Mouse (Mus musculus) neural tube, embryonic 15.5 days (tissue): ENCODE measurements around the gene Cd160. TPM values are rescaled to one million over a fixed set of nuclear protein-coding genes. Genes with fewer than 3 reads are reported as not detected.

ENCODE experiments used
- ATAC-seq: fragments of 200-750 bp; cut with Nextera tagmentation; 2 replicates; pipeline ENCODE4 v1.8.0; 2017; ENCODE audit warnings: mild to moderate bottlenecking, moderate TSS enrichment, moderate library complexity; ENCODE audit not compliant: low FRiP score
- H3K27ac ChIP-seq: fragments of 300-500 bp; sonication (generic); replicated peaks from 2 replicates; pipeline ENCODE4 v1.5.1; 2015; ENCODE audit warnings: mild to moderate bottlenecking, inconsistent platforms
- H3K27me3 ChIP-seq: fragments of 300-500 bp; sonication (generic); replicated peaks from 2 replicates; pipeline ENCODE4 v1.6.1; 2015; ENCODE audit warnings: inconsistent platforms
- H3K36me3 ChIP-seq: fragments of 300-500 bp; sonication (generic); 2 replicates; pipeline ENCODE4 v1.6.1; 2015; ENCODE audit warnings: inconsistent platforms
- H3K4me1 ChIP-seq: fragments of 300-500 bp; sonication (generic); 2 replicates; pipeline ENCODE4 v1.6.1; 2015; ENCODE audit warnings: inconsistent platforms
- H3K4me2 ChIP-seq: fragments of 300-500 bp; sonication (generic); 2 replicates; pipeline ENCODE4 v1.6.1; 2015; ENCODE audit warnings: inconsistent platforms, mild to moderate bottlenecking, moderate library complexity
- H3K4me3 ChIP-seq: fragments of 300-500 bp; sonication (generic); replicated peaks from 2 replicates; pipeline ENCODE4 v1.5.1; 2015; ENCODE audit warnings: mild to moderate bottlenecking, inconsistent platforms
- H3K9ac ChIP-seq: fragments of 300-500 bp; sonication (generic); replicated peaks from 2 replicates; pipeline ENCODE4 v1.6.1; 2015; ENCODE audit warnings: mild to moderate bottlenecking, inconsistent platforms
- H3K9me3 ChIP-seq: fragments of 300-500 bp; sonication (generic); replicated peaks from 2 replicates; pipeline ENCODE4 v1.6.1; 2016; ENCODE audit warnings: inconsistent platforms
- WGBS: fragments of 180-500 bp; shearing (Covaris S2); methylation state at CpG from one replicate; pipeline ENCODE4 v1.1.7; 2015; ENCODE audit warnings: mixed read lengths; 5-methylcytosine and 5-hydroxymethylcytosine counted together
- polyA plus RNA-seq: library from polyadenylated mRNA; unstranded; fragments of >200 nt; fragmentation: Nextera tagmentation; extraction: Ambion mirVana; gene quantifications from 2 replicates; pipeline ENCODE4 v1.2.1, GENCODE M21; 2015

Cd160 gene
- polyA plus RNA-seq, 1 experiment from 2014 or later = 0.19 TPM

DNA sequence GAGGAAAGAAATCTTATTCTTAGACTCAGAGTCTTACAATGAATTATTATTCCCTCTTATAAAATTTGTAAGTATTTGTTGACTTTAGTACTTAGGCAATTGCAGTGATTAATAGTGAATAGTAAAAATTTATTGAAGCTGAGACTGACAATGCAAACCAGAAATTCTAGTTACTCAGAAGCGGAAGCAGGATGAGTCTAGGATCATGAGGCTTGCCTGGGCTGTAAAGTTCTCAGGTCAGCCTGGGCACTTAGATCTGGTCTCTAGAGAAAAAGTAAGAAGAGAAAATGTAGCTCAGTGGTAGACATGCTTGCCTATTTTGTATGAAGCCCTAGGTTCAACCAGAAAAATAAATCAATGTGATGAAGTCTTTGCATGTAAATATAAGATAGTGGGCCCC is 73.2 kb downstream of the Cd160 start:
- no peak overlapping the region for H3K4me3 ChIP-seq
- H3K9me3 ChIP-seq = no peaks in the 10 kb centered on the region

More for the DNA sequence above, 73.2 kb downstream of the Cd160 start:
- no peak overlapping the region for H3K4me2 ChIP-seq
- no peaks in the 10 kb centered on the region for H3K4me1 ChIP-seq
- no peak overlapping the region for H3K27ac ChIP-seq
- H3K9ac ChIP-seq = no peak overlapping the region
- H3K27me3 ChIP-seq = no peaks in the 10 kb centered on the region
- WGBS = 98% methylated on average over 1 of the region's 1 CpGs
- no peak for ATAC-seq
- H3K36me3 ChIP-seq = peaks cover 3% of the 10 kb centered on the region; the same call in 1 of the 2 replicates

Other genes starting within 250 kb of the Cd160 start
- gene Polr3gl, start 235.2 kb downstream of the Cd160 start, polyA plus RNA-seq = 35.2 and 35.8 TPM in 2 replicates
- 18.6 and 21.0 TPM in 2 replicates for gene Ankrd34a, start 232.7 kb downstream of the Cd160 start, polyA plus RNA-seq
- gene Lix1l, start 228.2 kb downstream of the Cd160 start, polyA plus RNA-seq = 5.6 and 6.3 TPM in 2 replicates
- gene Rbm8a, start 199.4 kb downstream of the Cd160 start, polyA plus RNA-seq = 108 and 109 TPM in 2 replicates
- 58.8 and 64.9 TPM in 2 replicates for gene Pex11b, start 194.0 kb downstream of the Cd160 start, polyA plus RNA-seq
- 0.06 and 0.20 TPM in 2 replicates for gene Gm42957, start 193.9 kb downstream of the Cd160 start, polyA plus RNA-seq
- 1.3 and 1.4 TPM in 2 replicates for gene Itga10, start 183.8 kb downstream of the Cd160 start, polyA plus RNA-seq
- 2.3 and 2.4 TPM in 2 replicates for gene Ankrd35, start 159.2 kb downstream of the Cd160 start, polyA plus RNA-seq
- gene Pias3, start 133.0 kb downstream of the Cd160 start, polyA plus RNA-seq = 36.2 and 39.4 TPM in 2 replicates
- gene Nudt17, start 120.8 kb downstream of the Cd160 start, polyA plus RNA-seq = 20.0 and 24.7 TPM in 2 replicates
- gene Polr3c, start 101.7 kb downstream of the Cd160 start, polyA plus RNA-seq = 31.5 and 35.7 TPM in 2 replicates
- 76.7 and 77.9 TPM in 2 replicates for gene Rnf115, start 101.7 kb downstream of the Cd160 start, polyA plus RNA-seq
- gene Pdzk1, start 67 bp downstream of the Cd160 start, polyA plus RNA-seq = 0.12 and 0.34 TPM in 2 replicates
- 3.0 and 4.4 TPM in 2 replicates for gene Gja5, start 75.3 kb upstream of the Cd160 start, polyA plus RNA-seq
- gene Gpr89, start 76.0 kb upstream of the Cd160 start, polyA plus RNA-seq = 37.7 and 39.2 TPM in 2 replicates
- gene Gja8, start 96.7 kb upstream of the Cd160 start, polyA plus RNA-seq = 0.03 and 0.05 TPM in 2 replicates